In genomic region chr10:116330458-116330857, GRCm38 (mm10) we compare ENCODE assay signal across 8 mouse cellular contexts. TPM values are rescaled to one million over a fixed set of nuclear protein-coding genes. Genes with fewer than 3 reads are reported as not detected.
DNase-seq lines count a peak whose midpoint lies in the region; ATAC-seq and TF ChIP-seq lines count a peak whose summit lies in the region.

No protein-coding gene starts in this region.

- peak; percentile 62; the same call in 1 of the 2 replicates for ATAC-seq in hindbrain, postnatal 0 days

- H3K27ac ChIP-seq in hindbrain, postnatal 0 days = no peak overlapping the region

- peak; percentile 95 for TF ChIP-seq CTCF in hindbrain, postnatal 0 days (IDR thresholded peaks at IDR 0.05; ENCODE audit: low read depth)

- peak; percentile 75 for DNase-seq in R1 (ENCODE audit: low read depth, low spot score)
- peak; percentile 81 for DNase-seq in cerebellum, adult 9-11 months
- peak; percentile 32 to 68 for DNase-seq in frontal cortex, postnatal 14 days (ENCODE audit: low spot score in 2 of 2)
- DNase-seq in hindbrain, postnatal 0 days (ENCODE audit: low spot score) = peak; percentile 97
- DNase-seq in left cerebral cortex, adult 11 months (ENCODE audit: low spot score) = peak; percentile 64
- peak; percentile 44 to 77 for DNase-seq in lung, postnatal 4 days
- DNase-seq in right cerebral cortex, postnatal 14 days = peak; percentile 80
- DNase-seq in yolk sac, embryonic 10.5 days (ENCODE audit: low spot score) = peak; percentile 56

- no peak overlapping the region for H3K9ac ChIP-seq in hindbrain, postnatal 0 days (replicated peaks; ENCODE audit: low read length)

- H3K27me3 ChIP-seq in hindbrain, postnatal 0 days (ENCODE audit: insufficient read depth, low read length) = no peaks in the 10 kb centered on the region

- 12% methylated on average over 5 of the region's 5 CpGs for WGBS in hindbrain, postnatal 0 days

- no peaks in the 10 kb centered on the region for H3K9me3 ChIP-seq in hindbrain, postnatal 0 days (ENCODE audit: low read length)

- H3K36me3 ChIP-seq in hindbrain, postnatal 0 days (ENCODE audit: insufficient read depth, low read length) = no peaks in the 10 kb centered on the region

- H3K4me2 ChIP-seq in hindbrain, postnatal 0 days (ENCODE audit: low read depth, low read length) = peak overlapping the region; percentile 52

- 0 out of 2 replicates have a peak overlapping the region, but pooled peaks have one; percentile 2 for H3K4me3 ChIP-seq in hindbrain, postnatal 0 days (ENCODE audit: low read length)

- H3K4me1 ChIP-seq in hindbrain, postnatal 0 days (ENCODE audit: insufficient read depth, low read length) = 0 out of 2 replicates have a peak, but pooled peaks cover 6% of the 10 kb centered on the region

RNA-seq across cellular contexts. Expression of gene Ptprb, which starts 55.1 kb away (rescaled TPM):
- 8.1 and 8.8 TPM in 2 replicates for total RNA-seq in hindbrain, postnatal 0 days (2014; rRNA removed)
- polyA plus RNA-seq in hindbrain, postnatal 0 days (2015; fragmentation: Nextera tagmentation; extraction: Ambion mirVana) = 3.1 and 3.5 TPM in 2 replicates
